Mouse (Mus musculus) bone marrow, adult 2 months (tissue): Measurements from ENCODE around the gene Hist1h3h. TPM values are rescaled to one million over a fixed set of nuclear protein-coding genes. Genes with fewer than 3 reads are reported as not detected.
A peak's percentile ranks its signal among the peaks of the same experiment; 100 is the strongest.

Experiments used
- H3K27ac ChIP-seq: fragments of 200-500 bp; 2 replicates; pipeline ENCODE4 v1.5.1; 2012; ENCODE audit warnings: low read depth, mild to moderate bottlenecking, control low read depth, inconsistent platforms, low read length; ENCODE audit not compliant: control insufficient read depth, poor library complexity, insufficient read depth
- H3K4me1 ChIP-seq: fragments of 200-500 bp; 2 replicates; pipeline ENCODE4 v1.6.1; 2011; ENCODE audit warnings: low read length; ENCODE audit not compliant: control insufficient read depth, insufficient read depth
- H3K4me3 ChIP-seq: fragments of 200-500 bp; replicated peaks from 2 replicates; pipeline ENCODE3; 2011; ENCODE audit warnings: mild to moderate bottlenecking, low read depth, low read length, control low read depth; ENCODE audit not compliant: control insufficient read depth
- CTCF ChIP-seq: fragments of 200-500 bp; IDR thresholded peaks from 2 replicates; pipeline ENCODE4 v1.5.1; 2011; ENCODE audit warnings: low read length, control low read depth; ENCODE audit not compliant: control insufficient read depth, insufficient read depth
- POLR2A ChIP-seq: fragments of 200-500 bp; IDR thresholded peaks from 2 replicates; pipeline ENCODE4 v1.6.1; 2011; ENCODE audit warnings: low read depth, mild to moderate bottlenecking, control low read depth, low read length, borderline replicate concordance; ENCODE audit not compliant: control insufficient read depth
- WGBS: fragments of 180-500 bp; shearing (Covaris S2); methylation state at CpG from one replicate; pipeline ENCODE4 v1.1.7; 2018; 5-methylcytosine and 5-hydroxymethylcytosine counted together
- polyA plus RNA-seq: library from polyadenylated mRNA; stranded (reverse); fragments of >200 nt; gene quantifications from 2 replicates; pipeline ENCODE4 v1.2.4, GENCODE M21; 2011; ENCODE audit warnings: low replicate concordance; ENCODE audit not compliant: missing spikeins, insufficient read depth, insufficient read length

Gene Hist1h3h
- polyA plus RNA-seq, 1 experiment, result 178 TPM

- 61% methylated on average over 1 of the region's 1 CpGs for WGBS
- Histone ChIP-seq H3K4me3 (peak overlapping the region; percentile 20), H3K4me1 (peaks cover 2% of the 10 kb centered on the region; the same call in 1 of the 2 replicates), H3K27ac (no peak overlapping the region)
- TF ChIP-seq CTCF, result no peak
- no peak for TF ChIP-seq POLR2A
These were observed 38.2 kb downstream of the Hist1h3h start for GRCm38 (mm10) chr13:21755707-21756106.

Other genes with a start within 250 kb of the Hist1h3h start
- 0.66 TPM in 1 of 2 replicates, not detected in the other for gene Nkapl, start 249.2 kb upstream of the Hist1h3h start, polyA plus RNA-seq
- gene Zkscan4, start 238.8 kb upstream of the Hist1h3h start, polyA plus RNA-seq, result not detected in 2 replicates
- gene Gm10065, start 238.2 kb upstream of the Hist1h3h start, polyA plus RNA-seq, result not detected in 2 replicates
- gene AK157302, start 222.4 kb upstream of the Hist1h3h start, polyA plus RNA-seq, result 1.6 TPM in 1 of 2 replicates, not detected in the other
- 14.1 TPM in 1 of 2 replicates, not detected in the other for gene Gm11273, start 216.2 kb upstream of the Hist1h3h start, polyA plus RNA-seq
- gene Zkscan8, start 186.5 kb upstream of the Hist1h3h start, polyA plus RNA-seq, result 2.1 and 6.4 TPM in 2 replicates
- not detected in 2 replicates for gene Olfr1366, start 174.9 kb upstream of the Hist1h3h start, polyA plus RNA-seq
- 0.90 and 1.00 TPM in 2 replicates for gene Olfr1535, start 157.8 kb upstream of the Hist1h3h start, polyA plus RNA-seq
- gene Olfr1364, start 135.9 kb upstream of the Hist1h3h start, polyA plus RNA-seq, result not detected in 2 replicates
- gene Olfr1362, start 103.6 kb upstream of the Hist1h3h start, polyA plus RNA-seq, result not detected in 2 replicates
- not detected in 2 replicates for gene Olfr11, start 75.1 kb upstream of the Hist1h3h start, polyA plus RNA-seq
- gene Olfr1361, start 54.3 kb upstream of the Hist1h3h start, polyA plus RNA-seq, result not detected in 2 replicates
- not detected in 2 replicates for gene Olfr1360, start 40.3 kb upstream of the Hist1h3h start, polyA plus RNA-seq
- gene Olfr1359, start 19.5 kb upstream of the Hist1h3h start, polyA plus RNA-seq, result not detected in 2 replicates
- 28.9 and 65.7 TPM in 2 replicates for gene Hist1h2bl, start 1.5 kb upstream of the Hist1h3h start, polyA plus RNA-seq
- 19.2 and 21.1 TPM in 2 replicates for gene Hist1h2ai, start 1.2 kb upstream of the Hist1h3h start, polyA plus RNA-seq
- 19.6 and 68.6 TPM in 2 replicates for gene Hist1h2bm, start 4.4 kb downstream of the Hist1h3h start, polyA plus RNA-seq
- gene Hist1h4j, start 17.4 kb downstream of the Hist1h3h start, polyA plus RNA-seq, result 47.4 and 58.6 TPM in 2 replicates
- gene Hist1h4k, start 32.8 kb downstream of the Hist1h3h start, polyA plus RNA-seq, result 358 and 477 TPM in 2 replicates
- 25.2 and 61.7 TPM in 2 replicates for gene Hist1h2ak, start 36.2 kb downstream of the Hist1h3h start, polyA plus RNA-seq
- gene Hist1h2bn, start 36.5 kb downstream of the Hist1h3h start, polyA plus RNA-seq, result 98.2 and 195 TPM in 2 replicates
- 99.1 and 123 TPM in 2 replicates for gene Hist1h1b, start 63.0 kb downstream of the Hist1h3h start, polyA plus RNA-seq
- gene Hist1h3i, start 65.7 kb downstream of the Hist1h3h start, polyA plus RNA-seq, result 34.1 TPM in 1 of 2 replicates, not detected in the other
- gene Hist1h2an, start 69.6 kb downstream of the Hist1h3h start, polyA plus RNA-seq, result 14.9 and 15.3 TPM in 2 replicates
- 31.5 and 33.4 TPM in 2 replicates for gene Hist1h2bp, start 69.8 kb downstream of the Hist1h3h start, polyA plus RNA-seq
- 27.5 and 42.9 TPM in 2 replicates for gene Hist1h2bq, start 92.5 kb downstream of the Hist1h3h start, polyA plus RNA-seq
- 5.1 TPM in 1 of 2 replicates, not detected in the other for gene Hist1h2ao, start 92.8 kb downstream of the Hist1h3h start, polyA plus RNA-seq
- gene Hist1h4m, start 94.1 kb downstream of the Hist1h3h start, polyA plus RNA-seq, result 157 and 288 TPM in 2 replicates
- 79.8 and 313 TPM in 2 replicates for gene Hist1h4n, start 114.5 kb downstream of the Hist1h3h start, polyA plus RNA-seq
- gene Hist1h2ap, start 115.8 kb downstream of the Hist1h3h start, polyA plus RNA-seq, result 94.2 and 102 TPM in 2 replicates
- 36.9 and 43.8 TPM in 2 replicates for gene Hist1h2br, start 116.1 kb downstream of the Hist1h3h start, polyA plus RNA-seq
- 1.4 and 2.5 TPM in 2 replicates for gene Zfp184, start 227.4 kb downstream of the Hist1h3h start, polyA plus RNA-seq